In genomic region chr3:79144085-79144484, GRCm38 (mm10) we compare ENCODE assay signal across 9 mouse cellular contexts.
A peak's percentile ranks its signal among the peaks of the same experiment; 100 is the strongest.
DNase-seq lines count a peak whose midpoint lies in the region; ATAC-seq and TF ChIP-seq lines count a peak whose summit lies in the region.
"Had no signal": no experiment of that assay in that cellular context is flagged by ENCODE, and none has a peak within 500 bp of the region (broad histone marks: within the 10 kb centered on the region; RNA-seq: fewer than 3 reads in every experiment).

No protein-coding gene starts in this region.

- peak overlapping the region; percentile 75 for H3K4me3 ChIP-seq in gastrocnemius, adult 2 months
- peak overlapping the region; percentile 53 for H3K4me3 ChIP-seq in layer of hippocampus, adult 2 months
- H3K4me3 ChIP-seq in forebrain, embryonic 14.5 days (ENCODE audit: low read depth, low read length): peak overlapping the region; percentile 32; the same call in 1 of the 2 replicates
- H3K4me3 ChIP-seq in myocyte: peak overlapping the region; percentile 22

- intact Hi-C loops in gastrocnemius, adult 2 months (cut with DNase I): loop anchor here (5.0 kb wide), 2 partner anchors 33 to 42 kb away; no protein-coding TSS in a partner anchor
- intact Hi-C loops in left cerebral cortex, postnatal 36 days (cut with DNase I): loop anchor here (2.0 to 10.0 kb wide), 2 partner anchors 17 to 69 kb away; no protein-coding TSS in a partner anchor

- peak overlapping the region; percentile 89 for H3K27ac ChIP-seq in gastrocnemius, adult 2 months
- H3K27ac ChIP-seq in layer of hippocampus, adult 2 months: peak overlapping the region; percentile 98
- peak overlapping the region; percentile 30; the same call in 1 of the 2 replicates for H3K27ac ChIP-seq in forebrain, embryonic 14.5 days (ENCODE audit: low read depth, low read length)

- H3K36me3 ChIP-seq in forebrain, embryonic 14.5 days (ENCODE audit: control insufficient read depth, insufficient read depth, low read length): no peaks in the 10 kb centered on the region
- H3K36me3 ChIP-seq in myocyte (ENCODE audit: control insufficient read depth, insufficient read depth): no peaks in the 10 kb centered on the region

- 35% methylated on average over 6 of the region's 6 CpGs for WGBS in forebrain, embryonic 14.5 days

- DNase-seq in gastrocnemius, adult 2 months: no peak
- DNase-seq in gastrocnemius, adult 18-20 months (ENCODE audit: low spot score): no peak
- DNase-seq in layer of hippocampus, adult 2 months (ENCODE audit: low spot score in 2 of 2): peak in 1 of 2 experiments; percentile 12
- no peak for DNase-seq in layer of hippocampus, postnatal 36 days
- DNase-seq in forebrain, embryonic 14.5 days (ENCODE audit: low spot score): peak; percentile 25
- no peak for DNase-seq in left cerebral cortex, postnatal 36 days (ENCODE audit: low spot score in 2 of 2)
- no peak for DNase-seq in kidney, adult 9 months
- DNase-seq: B cell, adult 2 months had no signal

- TF ChIP-seq CTCF in gastrocnemius, adult 2 months (IDR thresholded peaks at IDR 0.05): no peak
- TF ChIP-seq CTCF in layer of hippocampus, adult 2 months (conservative IDR thresholded peaks at IDR 0.05): no peak

- H3K79me2 ChIP-seq in myocyte (ENCODE audit: control insufficient read depth, insufficient read depth): peaks cover 37% of the 10 kb centered on the region

- no peak for ATAC-seq in forebrain, embryonic 14.5 days

- H3ac ChIP-seq in myocyte (ENCODE audit: control insufficient read depth, insufficient read length): no peak overlapping the region

- peak overlapping the region; percentile 58 for H3K4me2 ChIP-seq in forebrain, embryonic 14.5 days (ENCODE audit: low read length)
- H3K4me2 ChIP-seq in myocyte (ENCODE audit: low read depth): peak overlapping the region; percentile 91

- peak overlapping the region; percentile 29 for H3K9ac ChIP-seq in forebrain, embryonic 14.5 days (ENCODE audit: low read length)

- TF ChIP-seq POLR2A in myocyte (IDR thresholded peaks at IDR 0.05; ENCODE audit: insufficient read length, low read depth): no peak

- no peaks in the 10 kb centered on the region for H3K9me3 ChIP-seq in forebrain, embryonic 14.5 days (replicated peaks; ENCODE audit: control insufficient read depth, low read length)

- H3K4me1 ChIP-seq in forebrain, embryonic 14.5 days (ENCODE audit: control insufficient read depth, insufficient read depth, low read length): peaks cover 37% of the 10 kb centered on the region

- H3K27me3 ChIP-seq in forebrain, embryonic 14.5 days (replicated peaks; ENCODE audit: control insufficient read depth, insufficient read depth, low read length): no peaks in the 10 kb centered on the region
- no peaks in the 10 kb centered on the region for H3K27me3 ChIP-seq in myocyte (ENCODE audit: control insufficient read depth, insufficient read depth, insufficient read length)

TF ChIP-seq in myocyte, 11 proteins besides CTCF, POLR2A, EP300 and RAD21:
- TF ChIP-seq POLR2AphosphoS2 (IDR thresholded peaks at IDR 0.05; ENCODE audit: insufficient read length, low read depth): no peak
- no peak for TF ChIP-seq MAX (IDR thresholded peaks at IDR 0.05; ENCODE audit: low read depth)
- peak in 1 of 3 experiments; percentile 41 for TF ChIP-seq MYOG (IDR thresholded peaks at IDR 0.05; ENCODE audit: control insufficient read depth in 1 of 3, insufficient read depth in 1 of 3, insufficient read length in 2 of 3, low read depth in 2 of 3)
- no peak for TF ChIP-seq TCF3 (IDR thresholded peaks at IDR 0.05; ENCODE audit: insufficient read length, low read depth)
- no peak for TF ChIP-seq SRF (IDR thresholded peaks at IDR 0.05; ENCODE audit: control insufficient read depth, insufficient read length, low read depth)
- TF ChIP-seq CEBPB (IDR thresholded peaks at IDR 0.05; ENCODE audit: insufficient read depth, poor library complexity, severe bottlenecking): no peak
- no peak for TF ChIP-seq E2F4 (IDR thresholded peaks at IDR 0.05; ENCODE audit: insufficient read depth)
- peak in 2 of 3 experiments; percentile 31 to 35 for TF ChIP-seq MYOD1 (IDR thresholded peaks at IDR 0.05; ENCODE audit: control insufficient read depth in 1 of 3, insufficient read length in 2 of 3, low read depth in 2 of 3)
- no peak for TF ChIP-seq USF1 (IDR thresholded peaks at IDR 0.05; ENCODE audit: low read depth)
- TF ChIP-seq REST (IDR thresholded peaks at IDR 0.05; ENCODE audit: insufficient read depth, insufficient read length): no peak
- TF ChIP-seq TCF12 (IDR thresholded peaks at IDR 0.05; ENCODE audit: insufficient read depth, poor library complexity, severe bottlenecking): peak; percentile 9

Comparison
In these comparisons a context has a peak if more than half of its experiments do, and no peak if none do; other contexts are left out.
1. H3K27ac ChIP-seq: peak in every context shown above with its lines; median percentile 98 in layer of hippocampus, adult 2 months; 89 in gastrocnemius, adult 2 months; 30 in forebrain, embryonic 14.5 days.
2. H3K4me3 ChIP-seq: peak in every context shown above with its lines; median percentile 75 in gastrocnemius, adult 2 months; 53 in layer of hippocampus, adult 2 months; 32 in forebrain, embryonic 14.5 days; 22 in myocyte.